ENCODE assay signal across 8 mouse cellular contexts in the genomic region with DNA sequence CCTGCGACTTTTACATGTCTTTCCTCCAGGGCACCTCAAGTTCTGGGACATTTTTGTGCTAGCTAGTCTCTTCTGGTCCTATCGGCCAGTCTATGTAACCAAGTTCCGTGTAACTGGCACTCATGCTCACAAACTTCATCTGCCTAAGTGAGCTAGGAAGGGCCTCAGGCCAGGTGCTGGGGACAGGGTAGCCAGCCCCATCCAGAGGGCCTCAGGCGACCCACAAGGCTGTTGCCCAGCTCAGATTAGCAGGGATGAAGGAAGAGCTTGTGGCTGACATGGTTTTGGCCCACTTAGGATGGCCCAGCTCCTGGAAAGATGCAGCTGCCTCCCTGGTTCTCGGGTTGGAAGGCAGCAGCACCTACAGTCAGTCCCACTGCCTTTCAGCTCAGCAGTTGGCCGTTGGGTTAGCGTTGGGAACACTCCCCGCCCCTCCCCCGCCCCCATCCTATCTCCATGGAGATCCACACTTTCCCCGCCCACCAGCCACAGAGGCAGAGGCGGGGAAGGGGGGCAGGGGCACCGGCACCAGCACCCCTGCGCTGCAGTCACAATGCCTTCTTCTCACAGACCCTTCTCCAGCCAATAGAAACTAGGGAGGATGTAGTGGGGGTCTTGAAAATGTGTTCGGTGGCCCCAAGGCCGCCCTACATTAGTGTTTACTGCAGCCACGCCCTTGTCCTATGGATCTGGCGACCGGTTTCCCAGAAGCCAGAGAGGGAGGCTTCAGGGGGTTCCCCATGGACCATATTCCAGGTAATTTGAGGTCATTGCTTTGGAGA. TPM values are rescaled to one million over a fixed set of nuclear protein-coding genes. Genes with fewer than 3 reads are reported as not detected.
DNase-seq lines count a peak whose midpoint lies in the region; ATAC-seq lines count a peak whose summit lies in the region.

No protein-coding gene starts in this region.

- H3K27ac ChIP-seq in heart, embryonic 13.5 days (replicated peaks), result 0 out of 2 replicates have a peak overlapping the region, but pooled peaks have one; percentile 20
- H3K27ac ChIP-seq in forebrain, embryonic 15.5 days (replicated peaks), result peak overlapping the region; percentile 78
- H3K27ac ChIP-seq in stomach, embryonic 15.5 days, result peak overlapping the region; percentile 28

- H3K4me2 ChIP-seq in heart, embryonic 13.5 days, result peak overlapping the region; percentile 65
- peak overlapping the region; percentile 53 for H3K4me2 ChIP-seq in forebrain, embryonic 15.5 days (replicated peaks)
- peak overlapping the region; percentile 60 for H3K4me2 ChIP-seq in stomach, embryonic 15.5 days

- no peaks in the 10 kb centered on the region for H3K9me3 ChIP-seq in heart, embryonic 13.5 days
- H3K9me3 ChIP-seq in forebrain, embryonic 15.5 days, result no peaks in the 10 kb centered on the region
- no peaks in the 10 kb centered on the region for H3K9me3 ChIP-seq in stomach, embryonic 15.5 days

- H3K27me3 ChIP-seq in heart, embryonic 13.5 days (replicated peaks), result no peaks in the 10 kb centered on the region
- H3K27me3 ChIP-seq in forebrain, embryonic 15.5 days, result no peaks in the 10 kb centered on the region
- H3K27me3 ChIP-seq in stomach, embryonic 15.5 days (replicated peaks), result no peaks in the 10 kb centered on the region

- peaks cover 9% of the 10 kb centered on the region for H3K36me3 ChIP-seq in heart, embryonic 13.5 days
- H3K36me3 ChIP-seq in forebrain, embryonic 15.5 days, result peaks cover 6% of the 10 kb centered on the region; the same call in 1 of the 2 replicates
- H3K36me3 ChIP-seq in stomach, embryonic 15.5 days, result 0 out of 2 replicates have a peak, but pooled peaks cover 2% of the 10 kb centered on the region

- ATAC-seq in heart, embryonic 13.5 days (ENCODE audit: extremely low read depth, insufficient number of reproducible peaks, low FRiP score, low TSS enrichment), result no peak
- peak; percentile 83 for ATAC-seq in forebrain, embryonic 15.5 days (replicated peaks)
- peak; percentile 24; the same call in 1 of the 2 replicates for ATAC-seq in megakaryocyte-erythroid progenitor cell, adult 5-6 weeks (replicated peaks; ENCODE audit: low FRiP score, low TSS enrichment, poor library complexity, severe bottlenecking)
- peak; percentile 80 for ATAC-seq in stomach, embryonic 15.5 days (ENCODE audit: insufficient read depth, low FRiP score, low read depth)

- no peak for DNase-seq in heart, adult 18-20 months
- DNase-seq in WW6 (ENCODE audit: low read depth, low spot score), result peak; percentile 47
- peak; percentile 28 to 33 for DNase-seq in layer of hippocampus, postnatal 25 days (ENCODE audit: extremely low spot score in 1 of 2, low spot score in 1 of 2)
- no peak for DNase-seq in ovary, postnatal 10 days (ENCODE audit: low spot score)

- peaks cover 46% of the 10 kb centered on the region for H3K4me1 ChIP-seq in heart, embryonic 13.5 days
- peaks cover 33% of the 10 kb centered on the region for H3K4me1 ChIP-seq in forebrain, embryonic 15.5 days
- H3K4me1 ChIP-seq in stomach, embryonic 15.5 days, result peaks cover 17% of the 10 kb centered on the region

- peak overlapping the region; percentile 40 for H3K4me3 ChIP-seq in heart, embryonic 13.5 days
- H3K4me3 ChIP-seq in forebrain, embryonic 15.5 days, result peak overlapping the region; percentile 38
- H3K4me3 ChIP-seq in stomach, embryonic 15.5 days (replicated peaks), result peak overlapping the region; percentile 39

- 8% methylated on average over 18 of the region's 18 CpGs for WGBS in heart, embryonic 13.5 days
- 3% methylated on average over 18 of the region's 18 CpGs for WGBS in forebrain, embryonic 15.5 days
- 8% methylated on average over 18 of the region's 18 CpGs for WGBS in stomach, embryonic 15.5 days

- peak overlapping the region; percentile 57 for H3K9ac ChIP-seq in heart, embryonic 13.5 days
- peak overlapping the region; percentile 49 for H3K9ac ChIP-seq in forebrain, embryonic 15.5 days (replicated peaks)
- no peak overlapping the region for H3K9ac ChIP-seq in stomach, embryonic 15.5 days

RNA-seq across cellular contexts. Expression of a gene that starts 12.5 kb away (rescaled TPM):
- polyA plus RNA-seq in heart, embryonic 13.5 days (2015; fragmentation: Nextera tagmentation; extraction: Ambion mirVana), result 7.5 and 7.9 TPM in 2 replicates
- 1 to 10 TPM in 1 of 2 experiments, under 1 TPM in 1; 0.94 to 1.1 TPM for total RNA-seq in heart, adult 18-20 months (2021)
- 50.3 and 70.8 TPM in 2 replicates for polyA plus RNA-seq in forebrain, embryonic 15.5 days (2015; fragmentation: Nextera tagmentation; extraction: Ambion mirVana)
- total RNA-seq in layer of hippocampus, postnatal 25 days (2021), result 10 to 100 TPM; 74.7 to 76.2 TPM
- 3.0 and 6.1 TPM in 2 replicates for total RNA-seq in megakaryocyte-erythroid progenitor cell, adult 5-6 weeks (2014; fragmentation: Nextera tagmentation)
- 0.95 and 2.3 TPM in 2 replicates for total RNA-seq in megakaryocyte-erythroid progenitor cell, adult 5-6 weeks (2017)
- 37.2 and 39.2 TPM in 2 replicates for polyA plus RNA-seq in stomach, embryonic 15.5 days (2015; fragmentation: Nextera tagmentation; extraction: Ambion mirVana)

RNA-seq across cellular contexts. Expression of a gene that starts 51.1 kb away (rescaled TPM):
- polyA plus RNA-seq in heart, embryonic 13.5 days (2015; fragmentation: Nextera tagmentation; extraction: Ambion mirVana), result 195 and 206 TPM in 2 replicates
- total RNA-seq in heart, adult 18-20 months (2021), result 100 to 1,000 TPM; 271 to 283 TPM
- polyA plus RNA-seq in forebrain, embryonic 15.5 days (2015; fragmentation: Nextera tagmentation; extraction: Ambion mirVana), result 295 and 302 TPM in 2 replicates
- 100 to 1,000 TPM; 327 to 360 TPM for total RNA-seq in layer of hippocampus, postnatal 25 days (2021)
- total RNA-seq in megakaryocyte-erythroid progenitor cell, adult 5-6 weeks (2014; fragmentation: Nextera tagmentation), result 158 and 182 TPM in 2 replicates
- 59.7 and 68.5 TPM in 2 replicates for total RNA-seq in megakaryocyte-erythroid progenitor cell, adult 5-6 weeks (2017)
- 212 and 228 TPM in 2 replicates for polyA plus RNA-seq in stomach, embryonic 15.5 days (2015; fragmentation: Nextera tagmentation; extraction: Ambion mirVana)

Comparison
In these comparisons a context has a peak if more than half of its experiments do, and no peak if none do; other contexts are left out.
1. H3K27ac ChIP-seq: peak in every context shown above with its lines; median percentile 78 in forebrain, embryonic 15.5 days; 28 in stomach, embryonic 15.5 days; 20 in heart, embryonic 13.5 days.
2. DNase-seq: peak in WW6 (single experiment) and layer of hippocampus, postnatal 25 days (2 of 2); none in heart, adult 18-20 months (0 of 2) and ovary, postnatal 10 days (single experiment).
3. RNA of a gene that starts 12.5 kb away (total RNA-seq): 74.7 to 76.2 TPM in layer of hippocampus, postnatal 25 days; 0.95 to 6.1 TPM in megakaryocyte-erythroid progenitor cell, adult 5-6 weeks and 0.94 to 1.1 TPM in heart, adult 18-20 months; every median in the first group is over 10 times any median in the second.
4. Peak in every context shown above with its lines, with median percentiles within 50 percentile points of each other: H3K4me2 ChIP-seq and H3K4me3 ChIP-seq.